Mouse (Mus musculus) CD4-positive, CD25-positive, alpha-beta regulatory T cell (primary cell): Measurements from ENCODE around the gene Krt10. TPM values are rescaled to one million over a fixed set of nuclear protein-coding genes. Genes with fewer than 3 reads are reported as not detected.

Experiments used
- polyA plus RNA-seq: library from polyadenylated mRNA; unstranded; fragments of 100-300 nt; shearing (Covaris generic); gene quantifications from one replicate; pipeline ENCODE4 v1.2.1, GENCODE M21; 2017

Krt10 gene
- polyA plus RNA-seq = 15.0 TPM

DNA sequence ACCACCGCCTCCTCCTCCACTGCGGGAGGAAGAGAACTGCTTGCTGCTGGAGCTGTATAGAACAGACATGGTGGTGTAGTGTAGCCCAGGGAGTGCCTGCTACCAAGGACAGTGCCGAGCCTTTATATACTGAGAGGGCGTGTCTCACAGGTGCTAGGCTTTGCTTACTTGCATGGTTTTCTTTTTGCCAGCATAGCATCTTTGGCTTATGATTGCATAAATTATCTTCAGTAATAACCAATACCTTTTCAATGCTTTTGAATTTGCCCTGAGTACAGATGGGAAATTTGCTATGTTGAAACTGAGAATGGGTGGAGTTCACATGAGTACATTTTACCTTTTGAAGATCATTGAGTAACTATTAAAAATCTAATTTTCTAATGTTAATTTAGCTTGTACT lies at the start of gene Krt10:
Gene Krt10, minus strand, starts transcription at position 101 of the 400 bp plus-strand sequence.

GRCm38 (mm10) chr11:99437972-99438371 lies 48.8 kb upstream of the Krt10 start, which contains the start of gene Krt20:
Gene Krt20, minus strand, starts transcription at chr11:99438150.

DNA sequence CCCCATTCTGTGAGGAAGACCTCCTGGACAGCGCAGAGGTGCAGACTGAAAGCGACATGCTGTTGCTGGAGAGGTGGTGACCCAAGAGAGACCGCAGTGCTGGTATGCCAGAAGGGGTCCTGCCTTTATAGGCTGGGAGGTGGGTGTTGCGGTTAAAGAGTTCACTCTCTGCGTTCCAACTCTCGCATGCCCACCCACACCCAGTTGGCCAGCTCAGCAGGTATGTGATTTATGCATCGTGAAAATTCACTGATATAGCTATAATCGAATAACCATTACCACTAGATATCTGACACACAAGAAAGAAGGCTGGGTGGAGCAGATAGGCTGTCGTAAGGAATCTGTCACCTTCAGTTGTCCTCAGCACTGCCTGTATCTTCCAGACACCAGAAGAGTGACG lies 33.0 kb upstream of the Krt10 start, which contains the start of gene Krt12:
Gene Krt12, minus strand, starts transcription at position 101 of the 400 bp plus-strand sequence.

DNA sequence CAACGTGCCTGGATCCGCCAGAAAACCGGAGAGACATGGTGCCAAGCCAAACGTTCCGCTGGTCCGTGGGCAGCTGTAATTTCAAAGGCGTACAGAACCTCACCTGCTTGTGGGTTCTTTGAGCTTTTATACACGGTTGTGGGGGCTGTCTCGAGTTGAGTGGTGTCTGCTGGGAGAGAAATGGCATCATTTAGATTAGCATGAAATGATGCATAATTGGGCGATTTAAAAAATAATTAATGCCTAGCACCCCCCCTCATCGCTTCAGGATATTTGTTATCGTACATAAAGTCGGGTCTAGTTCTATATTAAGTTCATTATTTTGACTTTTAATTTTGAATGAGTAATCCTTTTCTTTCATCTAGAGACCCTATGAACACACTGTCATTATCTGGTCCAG lies 14.4 kb downstream of the Krt10 start, which contains the start of gene Krt28:
Gene Krt28, minus strand, starts transcription at position 101 of the 400 bp plus-strand sequence.

DNA sequence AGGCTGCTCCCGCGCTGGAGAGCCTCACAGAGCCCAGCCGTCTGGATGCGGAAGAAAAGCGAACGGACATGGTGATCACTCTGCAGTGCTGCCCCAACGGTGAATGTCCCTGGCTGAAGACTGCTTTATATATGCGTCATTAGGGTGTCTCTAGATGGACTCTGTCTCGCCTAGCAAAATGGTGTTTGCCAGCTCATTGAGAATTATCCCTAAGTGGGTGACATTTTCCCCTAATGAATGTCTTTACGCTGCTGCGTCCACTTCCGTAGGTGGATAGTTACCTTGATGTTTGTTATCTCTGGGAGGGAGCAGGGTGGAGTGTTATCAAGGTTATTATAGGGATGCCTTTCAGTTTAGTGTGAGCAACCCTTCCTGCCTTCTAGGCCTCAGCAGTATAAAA lies 38.2 kb downstream of the Krt10 start, which contains the start of gene Krt27:
Gene Krt27, minus strand, starts transcription at position 101 of the 400 bp plus-strand sequence.

GRCm38 (mm10) chr11:99337866-99338265 lies 51.3 kb downstream of the Krt10 start, which contains the start of gene Krt26:
Gene Krt26, minus strand, starts transcription at chr11:99337966.

Other genes with a start within 250 kb of the Krt10 start
- 575 TPM for gene Ccr7, start 234.3 kb downstream of the Krt10 start, polyA plus RNA-seq
- 226 TPM for gene Smarce1, start 158.3 kb downstream of the Krt10 start, polyA plus RNA-seq
- 1.5 TPM for gene Krt222, start 145.3 kb downstream of the Krt10 start, polyA plus RNA-seq
- gene Krt24, start 104.1 kb downstream of the Krt10 start, polyA plus RNA-seq = not detected
- not detected for gene Krt25, start 66.4 kb downstream of the Krt10 start, polyA plus RNA-seq
- gene Krt26, start 51.4 kb downstream of the Krt10 start, polyA plus RNA-seq = not detected
- gene Krt27, start 38.3 kb downstream of the Krt10 start, polyA plus RNA-seq = not detected
- not detected for gene Krt28, start 14.5 kb downstream of the Krt10 start, polyA plus RNA-seq
- gene Krt12, start 32.9 kb upstream of the Krt10 start, polyA plus RNA-seq = not detected
- gene Krt20, start 48.8 kb upstream of the Krt10 start, polyA plus RNA-seq = not detected
- gene Krt23, start 103.8 kb upstream of the Krt10 start, polyA plus RNA-seq = not detected
- gene Krt39, start 132.0 kb upstream of the Krt10 start, polyA plus RNA-seq = not detected
- gene Krt40, start 153.8 kb upstream of the Krt10 start, polyA plus RNA-seq = not detected
- not detected for gene Krtap3-3, start 161.5 kb upstream of the Krt10 start, polyA plus RNA-seq
- gene Krtap3-2, start 167.5 kb upstream of the Krt10 start, polyA plus RNA-seq = not detected
- gene Gm11939, start 170.1 kb upstream of the Krt10 start, polyA plus RNA-seq = not detected
- gene Krtap3-1, start 177.3 kb upstream of the Krt10 start, polyA plus RNA-seq = not detected
- not detected for gene Krtap1-5, start 191.7 kb upstream of the Krt10 start, polyA plus RNA-seq
- gene Krtap1-4, start 194.3 kb upstream of the Krt10 start, polyA plus RNA-seq = not detected
- gene Krtap1-3, start 202.0 kb upstream of the Krt10 start, polyA plus RNA-seq = not detected
- not detected for gene Krtap9-3, start 208.7 kb upstream of the Krt10 start, polyA plus RNA-seq
- not detected for gene Gm11938, start 213.9 kb upstream of the Krt10 start, polyA plus RNA-seq
- gene Gm11937, start 220.8 kb upstream of the Krt10 start, polyA plus RNA-seq = not detected
- gene Krtap2-4, start 225.5 kb upstream of the Krt10 start, polyA plus RNA-seq = not detected
- not detected for gene Gm11562, start 231.1 kb upstream of the Krt10 start, polyA plus RNA-seq
- not detected for gene Krtap4-1, start 238.9 kb upstream of the Krt10 start, polyA plus RNA-seq
- not detected for gene Krtap4-2, start 245.7 kb upstream of the Krt10 start, polyA plus RNA-seq